In the genomic region with DNA sequence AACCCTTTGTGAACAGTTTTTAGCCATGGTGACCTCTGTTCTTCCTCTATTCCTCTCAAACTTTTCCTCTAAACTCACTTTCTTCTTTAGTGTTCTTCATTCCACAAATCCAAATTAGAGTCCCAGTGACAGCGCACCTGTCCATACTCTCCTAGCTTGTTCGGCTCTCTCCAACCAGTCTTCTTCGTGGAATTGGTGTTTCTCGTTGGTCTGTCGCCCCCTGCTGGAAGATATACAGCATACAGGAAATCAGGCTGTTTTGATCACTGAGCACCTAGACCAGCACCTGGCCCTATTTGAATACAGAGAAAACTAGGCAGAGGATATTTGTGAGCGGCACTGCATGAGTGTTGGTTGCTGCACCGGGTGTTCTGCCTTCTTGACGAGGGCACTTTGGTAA, we compare ENCODE assay signal across 8 mouse cellular contexts. TPM values are rescaled to one million over a fixed set of nuclear protein-coding genes. Genes with fewer than 3 reads are reported as not detected.
A peak's percentile ranks its signal among the peaks of the same experiment; 100 is the strongest.
DNase-seq lines count a peak whose midpoint lies in the region; ATAC-seq lines count a peak whose summit lies in the region.

No protein-coding gene starts in this region.

- no peaks in the 10 kb centered on the region for H3K9me3 ChIP-seq in hindbrain, embryonic 12.5 days (replicated peaks)
- H3K9me3 ChIP-seq in midbrain, embryonic 14.5 days (ENCODE audit: control insufficient read depth, low read length) = no peaks in the 10 kb centered on the region

- ATAC-seq in hindbrain, embryonic 12.5 days (ENCODE audit: low FRiP score) = peak; percentile 48; the same call in 1 of the 2 replicates
- no peak; the same call in 1 of the 2 replicates for ATAC-seq in midbrain, embryonic 14.5 days (ENCODE audit: low FRiP score, low TSS enrichment)

- H3K4me1 ChIP-seq in hindbrain, embryonic 12.5 days = no peaks in the 10 kb centered on the region
- no peaks in the 10 kb centered on the region for H3K4me1 ChIP-seq in midbrain, embryonic 14.5 days (ENCODE audit: control insufficient read depth, insufficient read depth, low read length)

- no peaks in the 10 kb centered on the region for H3K27me3 ChIP-seq in hindbrain, embryonic 12.5 days
- no peaks in the 10 kb centered on the region for H3K27me3 ChIP-seq in midbrain, embryonic 14.5 days (ENCODE audit: control insufficient read depth, insufficient read depth, low read length)

- H3K27ac ChIP-seq in hindbrain, embryonic 12.5 days = no peak overlapping the region
- no peak overlapping the region for H3K27ac ChIP-seq in midbrain, embryonic 14.5 days (replicated peaks; ENCODE audit: low read depth, low read length)

- peak; percentile 29 for DNase-seq in ovary, postnatal 14 days (ENCODE audit: low spot score)
- no peak for DNase-seq in ovary, adult 18-20 months (ENCODE audit: low spot score)
- DNase-seq in adrenal gland, adult 8-10 months = peak; percentile 14
- DNase-seq in embryo, embryonic 10.5 days (ENCODE audit: low spot score) = peak; percentile 60
- DNase-seq in left cerebral cortex, adult 18-20 months (ENCODE audit: low spot score in 2 of 2) = peak; percentile 41 to 42
- peak; percentile 83 for DNase-seq in midbrain, embryonic 14.5 days
- peak; percentile 50 for DNase-seq in thymus, postnatal 0 days (ENCODE audit: low spot score)

- no peak overlapping the region for H3K4me2 ChIP-seq in hindbrain, embryonic 12.5 days (replicated peaks)
- H3K4me2 ChIP-seq in midbrain, embryonic 14.5 days (ENCODE audit: low read length) = no peak overlapping the region

- H3K4me3 ChIP-seq in hindbrain, embryonic 12.5 days = no peak overlapping the region
- no peak overlapping the region for H3K4me3 ChIP-seq in midbrain, embryonic 14.5 days (replicated peaks; ENCODE audit: low read depth, low read length)

- no peaks in the 10 kb centered on the region for H3K36me3 ChIP-seq in hindbrain, embryonic 12.5 days
- no peaks in the 10 kb centered on the region for H3K36me3 ChIP-seq in midbrain, embryonic 14.5 days (ENCODE audit: control insufficient read depth, insufficient read depth, low read length)

- H3K9ac ChIP-seq in hindbrain, embryonic 12.5 days = no peak overlapping the region
- no peak overlapping the region for H3K9ac ChIP-seq in midbrain, embryonic 14.5 days (replicated peaks; ENCODE audit: low read length)

- WGBS in hindbrain, embryonic 12.5 days = 37% methylated on average over 8 of the region's 8 CpGs
- WGBS in midbrain, embryonic 14.5 days = 42% methylated on average over 8 of the region's 8 CpGs

RNA-seq across cellular contexts. Expression of gene Mtmr1, which starts 53.3 kb away (rescaled TPM):
- total RNA-seq in adrenal gland, adult 8-10 months (2022) = 10 to 100 TPM; 33.3 to 38.2 (median 35.3) TPM
- 18.4 and 21.7 TPM in 2 replicates for polyA plus RNA-seq in hindbrain, embryonic 12.5 days (2016; fragmentation: Nextera tagmentation; extraction: Ambion mirVana)
- 10 to 100 TPM; 42.7 to 47.5 TPM for total RNA-seq in left cerebral cortex, adult 18-20 months (2021)
- 18.2 and 23.0 TPM in 2 replicates for polyA plus RNA-seq in midbrain, embryonic 14.5 days (2014; fragmentation: Nextera tagmentation; extraction: Ambion mirVana)
- 18.6 and 22.2 TPM in 2 replicates for polyA plus RNA-seq in thymus, postnatal 0 days (2015; fragmentation: Nextera tagmentation; extraction: Ambion mirVana)
